Mouse (Mus musculus) heart, embryonic 16.5 days (tissue): ENCODE results near the gene Fbxl3. TPM values are rescaled to one million over a fixed set of nuclear protein-coding genes. Genes with fewer than 3 reads are reported as not detected.

ENCODE experiments used
- ATAC-seq: fragments of 200-750 bp; cut with Nextera tagmentation; replicated peaks from 2 replicates; pipeline ENCODE4 v1.8.0; 2017; ENCODE audit warnings: moderate number of reproducible peaks; ENCODE audit not compliant: insufficient read depth, low FRiP score; ENCODE audit errors: extremely low read depth
- H3K27ac ChIP-seq: fragments of 300-500 bp; sonication (generic); 2 replicates; pipeline ENCODE4 v1.5.1; 2014; ENCODE audit warnings: mild to moderate bottlenecking, low read length, control low read depth, moderate library complexity
- H3K27me3 ChIP-seq: fragments of 300-500 bp; sonication (generic); 2 replicates; pipeline ENCODE4 v1.6.1; 2014; ENCODE audit warnings: low read length, mixed read lengths; ENCODE audit not compliant: control insufficient read depth, insufficient read depth
- H3K36me3 ChIP-seq: fragments of 300-500 bp; sonication (generic); 2 replicates; pipeline ENCODE4 v1.6.1; 2014; ENCODE audit not compliant: control insufficient read depth, insufficient read depth
- H3K4me1 ChIP-seq: fragments of 300-500 bp; sonication (generic); 2 replicates; pipeline ENCODE4 v1.6.1; 2014; ENCODE audit warnings: low read length, mixed read lengths; ENCODE audit not compliant: control insufficient read depth, insufficient read depth
- H3K4me2 ChIP-seq: fragments of 300-500 bp; sonication (generic); 2 replicates; pipeline ENCODE4 v1.6.1; 2014; ENCODE audit warnings: low read depth, mild to moderate bottlenecking, control low read depth, low read length
- H3K4me3 ChIP-seq: fragments of 300-500 bp; sonication (generic); 2 replicates; pipeline ENCODE4 v1.5.1; 2014; ENCODE audit warnings: mild to moderate bottlenecking, control low read depth, low read length
- H3K9ac ChIP-seq: fragments of 300-500 bp; sonication (generic); 2 replicates; pipeline ENCODE4 v1.6.1; 2014; ENCODE audit warnings: low read length, control low read depth
- H3K9me3 ChIP-seq: fragments of 300-500 bp; sonication (generic); replicated peaks from 2 replicates; pipeline ENCODE4 v1.6.1; 2016; ENCODE audit warnings: low read length; ENCODE audit not compliant: control insufficient read depth
- WGBS: fragments of 180-500 bp; shearing (Covaris S2); extraction: QIAGEN DNeasy Blood & Tissue Kit; methylation state at CpG from one replicate; pipeline ENCODE4 v1.1.7; 2014; 5-methylcytosine and 5-hydroxymethylcytosine counted together
- polyA plus RNA-seq: library from polyadenylated mRNA; unstranded; fragments of >200 nt; fragmentation: Nextera tagmentation; extraction: Ambion mirVana; gene quantifications from 2 replicates; pipeline ENCODE4 v1.2.1, GENCODE M21; 2015

The Fbxl3 gene
- polyA plus RNA-seq, 1 experiment from 2014 or later = 19.0 TPM

GRCm38 (mm10) chr14:103093236-103093635 is 6.1 kb downstream of the Fbxl3 start:
- Histone ChIP-seq H3K4me1 (peaks cover 21% of the 10 kb centered on the region), H3K4me2 (no peak overlapping the region), H3K4me3 (no peak overlapping the region), H3K27ac (no peak overlapping the region), H3K9me3 (no peaks in the 10 kb centered on the region), H3K36me3 (peaks cover 18% of the 10 kb centered on the region), H3K9ac (no peak overlapping the region), H3K27me3 (no peaks in the 10 kb centered on the region)
- WGBS = 92% methylated on average over 3 of the region's 3 CpGs
- no peak for ATAC-seq

- Histone ChIP-seq H3K9ac (no peak overlapping the region), H3K9me3 (no peaks in the 10 kb centered on the region), H3K36me3 (peaks cover 32% of the 10 kb centered on the region), H3K4me1 (peaks cover 6% of the 10 kb centered on the region), H3K4me2 (no peak overlapping the region), H3K4me3 (no peak overlapping the region), H3K27ac (no peak overlapping the region), H3K27me3 (no peaks in the 10 kb centered on the region)
- ATAC-seq = 0 out of 2 replicates have a peak, but pooled peaks have one; percentile 18
- WGBS = 71% methylated on average over 6 of the region's 6 CpGs
These were observed 10.7 kb downstream of the Fbxl3 start for GRCm38 (mm10) chr14:103088624-103089023.

GRCm38 (mm10) chr14:103087846-103088245 is 11.5 kb downstream of the Fbxl3 start:
- H3K9ac ChIP-seq = no peak overlapping the region
- no peak overlapping the region for H3K27ac ChIP-seq
- ATAC-seq = no peak
- peaks cover 35% of the 10 kb centered on the region for H3K36me3 ChIP-seq
- H3K4me2 ChIP-seq = no peak overlapping the region
- peaks cover 5% of the 10 kb centered on the region; the same call in 1 of the 2 replicates for H3K4me1 ChIP-seq
- H3K27me3 ChIP-seq = no peaks in the 10 kb centered on the region
- H3K9me3 ChIP-seq = no peaks in the 10 kb centered on the region
- no peak overlapping the region for H3K4me3 ChIP-seq
- 70% methylated on average over 5 of the region's 5 CpGs for WGBS

- H3K27ac ChIP-seq = no peak overlapping the region
- no peak overlapping the region for H3K9ac ChIP-seq
- 82% methylated on average over 4 of the region's 4 CpGs for WGBS
- ATAC-seq = no peak
- no peaks in the 10 kb centered on the region for H3K9me3 ChIP-seq
- H3K4me3 ChIP-seq = no peak overlapping the region
- H3K27me3 ChIP-seq = no peaks in the 10 kb centered on the region
- H3K36me3 ChIP-seq = peaks cover 36% of the 10 kb centered on the region
- H3K4me2 ChIP-seq = no peak overlapping the region
- peaks cover under 1% of the 10 kb centered on the region; the same call in 1 of the 2 replicates for H3K4me1 ChIP-seq
These were observed 12.6 kb downstream of the Fbxl3 start for GRCm38 (mm10) chr14:103086671-103087324.

DNA sequence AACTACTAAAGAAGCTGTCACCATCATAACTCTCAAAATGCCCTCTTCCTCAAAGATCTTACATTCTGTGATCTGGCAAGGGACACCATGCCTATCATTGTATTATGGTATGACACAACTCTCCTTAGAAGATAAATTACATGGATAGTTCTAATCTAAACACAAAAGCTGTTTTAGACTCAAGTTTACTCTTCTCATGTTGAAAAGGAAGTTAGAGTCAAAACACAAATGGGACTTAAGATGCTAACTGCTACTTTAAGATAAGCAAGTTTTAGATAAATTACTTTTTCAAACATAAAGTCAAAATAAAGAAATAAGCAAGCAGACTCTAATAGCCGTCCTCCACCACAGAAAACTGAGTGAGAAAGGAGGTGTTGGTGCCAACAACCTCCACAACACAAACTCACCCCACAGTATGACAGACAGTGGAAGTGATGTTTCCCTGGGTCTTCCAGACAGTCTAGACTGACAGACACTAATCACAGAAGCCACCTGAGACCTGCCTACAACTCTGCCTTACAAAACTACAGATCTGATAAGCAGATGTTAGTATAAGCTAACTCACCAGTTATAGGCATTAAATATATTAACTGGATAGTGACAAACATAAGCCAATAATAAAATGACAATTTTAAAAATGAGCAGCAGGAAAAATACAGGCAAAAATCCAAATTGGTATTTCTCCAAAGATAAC is 13.4 kb downstream of the Fbxl3 start:
- no peaks in the 10 kb centered on the region for H3K4me1 ChIP-seq
- peaks cover 36% of the 10 kb centered on the region for H3K36me3 ChIP-seq
- WGBS = 56% methylated on average over 1 of the region's 1 CpGs
- no peaks in the 10 kb centered on the region for H3K9me3 ChIP-seq
- no peak overlapping the region for H3K4me2 ChIP-seq
- no peak overlapping the region for H3K27ac ChIP-seq
- no peak overlapping the region for H3K4me3 ChIP-seq
- no peak for ATAC-seq
- no peaks in the 10 kb centered on the region for H3K27me3 ChIP-seq
- H3K9ac ChIP-seq = no peak overlapping the region

GRCm38 (mm10) chr14:103079209-103079977 is 20.0 kb downstream of the Fbxl3 start:
- no peak overlapping the region for H3K27ac ChIP-seq
- no peak overlapping the region for H3K4me2 ChIP-seq
- peaks cover 27% of the 10 kb centered on the region for H3K36me3 ChIP-seq
- no peak overlapping the region for H3K9ac ChIP-seq
- no peak overlapping the region for H3K4me3 ChIP-seq
- H3K4me1 ChIP-seq = no peaks in the 10 kb centered on the region
- H3K27me3 ChIP-seq = no peaks in the 10 kb centered on the region
- no peak; the same call in 1 of the 2 replicates for ATAC-seq
- no peaks in the 10 kb centered on the region for H3K9me3 ChIP-seq
- WGBS = 87% methylated on average over 9 of the region's 9 CpGs

DNA sequence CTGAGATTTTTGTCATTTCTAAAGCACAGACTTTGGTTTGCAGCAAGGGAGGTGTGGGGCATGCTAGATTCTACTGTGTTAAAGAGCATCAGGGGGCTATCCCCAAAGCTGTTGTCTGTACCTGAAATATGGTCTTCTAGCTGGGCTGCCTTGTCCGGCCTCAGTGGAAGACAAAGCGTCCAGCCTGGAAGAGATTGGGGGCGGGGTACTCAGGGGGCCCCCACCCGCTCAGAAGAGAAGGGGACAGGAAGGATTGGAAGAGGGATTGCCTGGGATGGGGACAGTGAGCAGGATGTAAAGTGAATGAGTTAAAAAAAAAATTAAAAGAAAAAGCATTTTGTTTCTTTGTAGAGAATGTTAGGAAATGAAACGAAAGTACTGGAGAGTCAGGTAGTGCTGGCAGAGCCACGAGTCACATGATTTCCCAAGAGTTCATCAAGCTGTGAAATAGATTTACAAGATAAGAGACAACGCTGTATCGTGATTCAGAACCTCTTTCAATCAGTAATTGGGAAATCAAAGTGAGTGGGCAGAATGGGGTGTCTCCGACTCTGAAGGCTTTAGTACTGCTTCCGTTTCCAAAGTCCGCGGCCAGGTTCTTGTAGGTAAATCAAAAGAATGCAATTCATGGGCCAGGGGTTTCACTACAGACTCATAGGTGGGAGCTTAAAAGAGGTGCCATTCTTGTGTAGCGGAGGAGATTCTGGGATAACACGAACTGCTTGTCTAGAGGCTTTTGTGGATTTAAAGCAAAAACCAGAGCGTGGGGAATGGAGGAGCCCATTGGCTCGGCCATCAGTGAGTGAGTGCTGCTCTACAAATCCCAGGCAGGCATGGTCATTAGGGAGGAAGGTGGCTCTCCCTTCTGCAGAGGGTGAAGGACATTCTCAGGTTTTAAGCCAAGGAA is 21.1 kb downstream of the Fbxl3 start:
- H3K36me3 ChIP-seq = peaks cover 24% of the 10 kb centered on the region
- no peak for ATAC-seq
- H3K4me3 ChIP-seq = no peak overlapping the region
- no peak overlapping the region for H3K4me2 ChIP-seq
- no peak overlapping the region for H3K27ac ChIP-seq
- no peaks in the 10 kb centered on the region for H3K9me3 ChIP-seq
- H3K27me3 ChIP-seq = no peaks in the 10 kb centered on the region
- 86% methylated on average over 16 of the region's 16 CpGs for WGBS
- no peaks in the 10 kb centered on the region for H3K4me1 ChIP-seq
- no peak overlapping the region for H3K9ac ChIP-seq

GRCm38 (mm10) chr14:103077272-103078005 is 21.9 kb downstream of the Fbxl3 start:
- Histone ChIP-seq H3K9me3 (no peaks in the 10 kb centered on the region), H3K4me3 (no peak overlapping the region), H3K4me1 (no peaks in the 10 kb centered on the region), H3K4me2 (no peak overlapping the region), H3K9ac (no peak overlapping the region), H3K27me3 (no peaks in the 10 kb centered on the region), H3K36me3 (peaks cover 23% of the 10 kb centered on the region), H3K27ac (no peak overlapping the region)
- no peak for ATAC-seq
- WGBS = 80% methylated on average over 9 of the region's 9 CpGs
